Mouse (Mus musculus) layer of hippocampus, adult 2 months (tissue): ENCODE data around the gene Zpr1. TPM values are rescaled to one million over a fixed set of nuclear protein-coding genes. Genes with fewer than 3 reads are reported as not detected.

Source experiments
- DNase-seq, 2 experiments: peaks; one replicate each; pipeline ENCODE4 v3.0.0; 2022; ENCODE audit warnings: low spot score in 2 of 2
- H3K27ac ChIP-seq: fragments of 200-600 bp; 2 replicates; pipeline ENCODE4 v1.8.1; 2022
- H3K4me3 ChIP-seq: fragments of 200-600 bp; 2 replicates; pipeline ENCODE4 v1.8.1; 2022; ENCODE audit warnings: mild to moderate bottlenecking
- CTCF ChIP-seq: fragments of 200-600 bp; conservative IDR thresholded peaks from 2 replicates; pipeline ENCODE4 v1.8.1; 2022; ENCODE audit warnings: antibody characterized with exemption, mild to moderate bottlenecking, moderate library complexity
- total RNA-seq, 2 experiments: library from RNA; stranded (reverse); gene quantifications; 2 replicates each; pipeline ENCODE4 v1.2.3; 2021

Zpr1 gene
- total RNA-seq, 2 experiments from 2014 or later: 34.4 to 41.1 TPM

DNA sequence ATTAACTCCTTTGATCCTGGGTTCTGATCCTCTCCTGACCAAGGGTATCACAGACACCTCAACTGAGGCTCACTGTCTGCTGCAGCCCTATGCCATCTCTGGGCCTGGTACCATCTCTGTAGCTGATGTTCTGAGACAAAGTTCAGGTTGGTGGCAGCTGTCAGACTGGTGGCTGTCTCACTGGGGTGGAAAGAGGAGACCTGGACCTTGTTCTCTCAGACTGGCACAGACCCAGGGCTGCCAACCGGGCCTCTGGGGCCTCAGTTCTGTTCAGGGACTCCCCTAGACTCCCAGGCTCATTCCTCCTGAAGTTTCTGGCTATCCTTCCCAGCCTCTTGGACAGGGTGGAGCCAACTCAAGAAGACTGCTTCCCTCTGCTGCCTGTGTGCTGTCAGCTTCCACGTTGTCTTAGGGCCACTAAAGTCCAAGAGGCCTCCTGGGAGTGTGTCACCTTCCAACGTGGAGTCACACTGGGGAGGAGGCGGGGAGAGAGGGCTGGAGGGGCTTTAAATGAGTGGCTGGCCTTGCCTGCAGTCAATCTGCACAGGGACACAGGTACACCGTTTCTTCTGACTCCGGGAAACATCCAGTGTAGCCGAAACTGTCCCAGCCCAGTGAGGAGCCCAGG lies 32.2 kb upstream of the Zpr1 start, which contains the start of gene Apoa4:
Gene Apoa4, plus strand, starts transcription at position 171 of the 628 bp plus-strand sequence.
- TF ChIP-seq CTCF: no peak
- H3K27ac ChIP-seq: no peak within 1 kb of the TSS
- H3K4me3 ChIP-seq: no peak within 1 kb of the TSS
- DNase-seq: no peak

DNA sequence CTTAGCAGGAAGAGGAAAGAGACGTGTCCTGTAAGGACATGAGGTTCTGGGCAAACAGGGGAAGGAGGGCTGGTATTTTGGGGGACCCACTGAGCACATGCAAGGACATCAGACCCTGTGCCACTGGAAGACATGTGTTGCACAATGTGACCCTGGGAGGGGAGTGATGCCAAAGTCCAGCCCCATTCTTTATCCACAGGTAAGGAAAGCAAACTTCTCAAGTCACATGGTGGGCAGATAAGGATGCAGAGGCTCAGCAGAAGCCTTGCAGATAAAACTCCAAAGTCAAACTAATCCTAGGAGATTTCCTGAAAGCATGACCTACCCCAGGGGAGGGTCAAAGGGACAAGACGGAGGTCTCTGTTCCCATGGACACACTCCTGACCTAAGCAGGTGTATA lies 31.0 kb upstream of the Zpr1 start:
- Histone ChIP-seq H3K4me3 (no peak overlapping the region), H3K27ac (no peak overlapping the region)
- TF ChIP-seq CTCF: no peak
- no peak for DNase-seq

DNA sequence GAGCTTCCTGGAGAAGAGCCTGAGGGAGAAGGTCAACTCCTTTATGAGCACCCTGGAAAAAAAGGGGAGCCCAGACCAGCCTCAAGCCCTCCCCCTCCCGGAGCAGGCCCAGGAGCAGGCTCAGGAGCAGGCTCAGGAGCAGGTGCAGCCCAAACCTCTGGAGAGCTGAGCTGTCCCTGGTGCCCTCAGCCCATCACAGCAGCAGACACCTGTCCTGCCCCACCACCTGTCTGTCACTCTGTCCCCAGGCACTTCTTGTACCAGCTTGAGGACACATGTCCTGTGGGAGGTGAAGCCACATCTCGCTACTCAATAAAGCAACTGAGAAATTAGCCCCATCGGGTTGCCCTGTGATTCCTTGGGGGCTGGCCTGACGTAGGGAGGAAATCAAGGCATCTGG lies 29.7 kb upstream of the Zpr1 start:
- H3K4me3 ChIP-seq: no peak overlapping the region
- TF ChIP-seq CTCF: no peak
- H3K27ac ChIP-seq: no peak overlapping the region
- no peak for DNase-seq

DNA sequence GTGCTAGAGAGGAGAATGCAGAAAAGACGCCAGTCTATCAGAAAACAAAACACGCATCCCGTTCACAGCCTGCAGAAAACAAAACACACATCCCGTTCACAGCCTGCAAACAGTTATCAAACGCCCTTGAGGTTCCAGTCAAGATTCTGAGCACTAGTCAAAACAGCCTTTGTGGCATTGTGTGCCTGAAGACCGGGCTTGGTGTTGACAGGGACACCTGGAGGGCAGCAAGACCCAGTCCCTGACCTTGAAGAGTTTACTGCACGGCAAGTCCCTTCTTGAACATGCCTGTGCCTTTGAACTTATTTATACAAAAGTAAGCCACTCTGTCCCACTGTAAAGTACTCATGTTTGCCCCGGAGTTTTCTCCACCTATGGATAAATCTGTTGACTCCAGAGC lies 29.3 kb upstream of the Zpr1 start:
- H3K27ac ChIP-seq: no peak overlapping the region
- no peak for TF ChIP-seq CTCF
- no peak for DNase-seq
- H3K4me3 ChIP-seq: no peak overlapping the region

DNA sequence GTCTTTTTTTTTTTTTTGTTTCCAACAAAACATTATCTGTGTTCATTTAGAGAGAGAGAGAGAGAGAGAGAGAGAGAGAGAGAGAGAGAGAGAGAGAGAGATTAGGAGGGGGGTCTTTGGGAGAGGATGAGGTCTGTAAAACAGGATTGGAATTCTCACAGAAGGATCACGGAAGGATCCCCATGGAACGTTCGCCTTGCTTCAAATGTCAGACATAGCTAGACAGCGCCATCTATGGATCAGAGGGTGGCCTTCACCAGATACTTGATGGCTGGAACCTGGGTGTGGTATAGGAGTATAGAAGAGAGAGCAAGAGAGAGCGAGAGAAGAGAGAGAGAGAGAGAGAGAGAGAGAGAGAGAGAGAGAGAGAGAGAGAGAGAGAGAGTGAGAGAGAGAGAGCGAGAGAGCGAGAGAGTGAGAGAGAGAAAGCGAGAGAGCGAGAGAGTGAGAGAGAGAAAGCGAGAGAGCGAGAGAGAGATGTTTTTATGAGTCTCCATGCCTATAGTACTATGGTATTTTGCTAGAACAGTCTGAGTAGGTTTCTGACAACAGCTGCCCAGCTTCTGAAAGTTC lies 26.0 kb upstream of the Zpr1 start:
- Histone ChIP-seq H3K4me3 (no peak overlapping the region), H3K27ac (no peak overlapping the region)
- peak; percentile 77 for TF ChIP-seq CTCF
- DNase-seq: peak; percentile 51 to 76

DNA sequence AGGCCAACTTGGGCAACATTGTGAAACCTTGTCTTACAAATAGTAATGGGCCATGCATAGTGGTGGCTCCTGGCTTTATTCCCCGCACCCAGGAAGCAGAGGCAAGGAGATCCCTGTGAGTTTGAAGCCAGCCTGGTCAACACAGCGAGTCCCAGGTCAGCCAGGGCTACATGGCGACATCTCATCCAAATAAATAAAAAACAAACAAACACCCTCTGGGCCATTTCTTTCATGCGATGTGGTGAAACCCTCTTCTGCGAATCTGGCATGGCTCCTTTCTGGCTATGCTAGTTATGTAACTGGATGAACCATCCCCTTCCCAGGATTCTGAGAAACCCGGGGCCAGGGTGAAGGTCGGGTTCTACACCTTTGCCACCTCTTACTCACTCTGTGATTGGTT lies 16.7 kb upstream of the Zpr1 start:
- DNase-seq: no peak
- Histone ChIP-seq H3K4me3 (no peak overlapping the region), H3K27ac (no peak overlapping the region)
- no peak for TF ChIP-seq CTCF

DNA sequence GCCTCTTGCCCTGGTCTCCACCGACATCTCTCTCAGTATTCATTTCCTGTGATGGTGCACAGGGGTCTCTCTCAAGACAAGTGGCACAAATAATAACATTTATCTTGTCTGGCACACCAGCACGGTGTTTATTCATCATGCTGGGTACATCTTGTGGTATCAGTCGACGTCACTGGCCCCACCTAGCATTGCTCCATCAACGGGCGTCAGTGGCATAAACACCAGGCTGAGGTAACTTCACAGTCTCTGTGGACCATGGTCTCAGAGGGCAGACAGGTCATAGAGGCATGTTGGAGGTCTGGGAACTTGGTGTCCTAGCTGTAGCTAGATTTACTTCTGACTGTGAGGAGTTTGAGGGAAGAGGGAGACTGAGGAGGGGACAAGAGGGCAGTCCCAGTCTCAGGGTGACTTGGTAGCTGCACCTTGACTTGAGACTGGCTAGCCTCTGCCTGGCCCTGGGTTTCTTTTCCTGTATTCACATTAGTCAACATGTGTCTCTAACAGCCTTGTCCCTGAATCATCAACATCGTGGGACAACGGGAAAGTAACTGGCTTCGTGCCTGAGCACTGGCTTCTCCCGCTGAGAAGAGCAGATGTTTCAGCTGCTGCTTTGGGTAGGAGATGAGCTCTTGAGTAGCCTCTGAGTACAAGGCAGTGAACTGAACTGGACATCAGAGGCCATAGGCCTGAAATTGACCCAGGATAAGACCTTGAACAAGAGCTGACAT lies 16.0 kb upstream of the Zpr1 start:
- no peak for TF ChIP-seq CTCF
- no peak for DNase-seq
- Histone ChIP-seq H3K27ac (no peak overlapping the region), H3K4me3 (no peak overlapping the region)

DNA sequence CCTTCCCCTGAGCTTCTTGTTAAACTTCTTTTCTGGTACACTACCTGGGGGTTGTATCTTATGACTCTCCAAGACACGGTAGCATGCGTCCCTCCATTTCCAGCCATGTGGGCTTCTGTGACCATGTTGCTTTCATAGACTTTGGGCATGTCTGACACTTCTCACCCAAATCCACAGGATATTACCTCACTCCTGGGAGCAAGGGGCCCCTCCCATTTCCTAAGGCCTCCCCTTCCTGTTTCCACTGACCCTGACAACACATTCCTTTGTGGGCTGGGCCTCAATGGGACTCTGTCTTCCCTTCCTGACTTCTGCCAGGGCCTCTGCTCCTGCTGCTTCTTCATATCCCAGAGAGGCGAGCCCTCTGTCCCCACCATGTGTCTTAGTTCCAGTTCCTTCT lies 15.3 kb upstream of the Zpr1 start:
- Histone ChIP-seq H3K4me3 (no peak overlapping the region), H3K27ac (no peak overlapping the region)
- no peak for DNase-seq
- TF ChIP-seq CTCF: no peak

DNA sequence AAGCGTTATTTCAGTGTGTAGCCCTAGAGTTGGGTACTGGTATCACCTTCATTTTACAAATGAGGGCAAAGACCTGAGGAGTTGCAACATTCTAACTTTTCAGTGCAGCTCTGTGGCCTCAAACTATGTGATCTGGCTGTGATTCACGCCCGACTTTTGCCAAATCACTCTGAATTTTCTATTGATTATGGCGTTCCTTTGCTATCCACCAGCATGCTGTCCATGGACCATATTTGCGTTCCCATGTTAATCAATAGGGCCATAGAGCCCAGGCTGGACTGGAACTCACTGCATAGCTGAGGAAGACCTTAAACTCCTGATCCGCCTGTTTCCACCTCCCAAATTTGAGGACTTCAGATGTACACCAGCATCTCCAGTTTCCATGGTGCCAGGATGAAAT lies 13.8 kb upstream of the Zpr1 start:
- DNase-seq: no peak
- H3K4me3 ChIP-seq: no peak overlapping the region
- TF ChIP-seq CTCF: no peak

DNA sequence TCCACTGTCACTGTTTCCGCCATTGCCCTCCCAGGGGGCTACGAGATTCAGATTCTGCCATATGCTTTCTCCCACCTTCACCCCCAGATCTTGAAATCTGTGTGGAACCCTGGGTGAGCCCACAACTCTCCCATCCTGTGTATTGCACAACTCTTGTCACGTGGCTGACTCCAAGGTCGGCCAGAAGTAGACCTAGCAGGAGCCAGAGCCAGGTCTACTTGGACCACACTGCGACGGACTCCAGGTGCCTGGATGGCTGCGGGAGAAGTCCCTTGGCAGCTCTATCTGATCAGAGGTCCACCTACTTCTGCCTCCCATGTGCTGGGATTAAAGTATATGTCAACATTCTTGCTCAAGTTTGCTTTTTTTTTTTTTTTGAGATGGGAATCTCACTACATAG lies 11.7 kb upstream of the Zpr1 start:
- no peak for TF ChIP-seq CTCF
- no peak overlapping the region for H3K4me3 ChIP-seq
- H3K27ac ChIP-seq: no peak overlapping the region
- DNase-seq: no peak

More for the DNA sequence above, 13.8 kb upstream of the Zpr1 start:
- no peak overlapping the region for H3K27ac ChIP-seq

DNA sequence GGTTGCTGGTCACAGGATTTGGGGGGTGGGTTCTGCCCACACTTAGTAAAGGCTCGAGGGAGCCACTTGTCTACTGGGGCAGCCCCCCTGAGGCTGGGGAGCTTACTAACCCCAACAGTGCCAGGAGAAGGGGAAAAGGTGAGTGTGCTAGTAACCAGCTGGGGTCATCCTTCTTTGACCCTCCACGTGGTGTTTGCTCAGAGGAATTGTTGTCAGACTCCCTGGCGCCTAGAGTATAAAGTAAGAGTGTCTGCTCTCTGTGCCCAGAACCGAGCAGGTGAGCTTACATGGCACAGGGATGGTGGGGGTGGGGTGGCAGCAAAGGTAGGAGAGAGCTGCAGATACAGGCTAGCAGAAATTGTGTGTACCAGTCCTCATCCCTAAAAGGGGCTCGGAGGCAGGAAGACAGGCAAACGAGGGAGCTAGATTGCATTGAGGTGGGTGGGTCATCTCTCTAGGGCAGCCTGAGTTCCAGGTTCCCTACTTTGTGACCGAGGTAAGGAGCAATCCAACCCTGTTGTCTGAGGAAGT lies 4.5 kb upstream of the Zpr1 start, which contains the start of gene Apoa5:
Gene Apoa5, plus strand, starts transcription at position 291 of the 531 bp plus-strand sequence.
- no peak within 1 kb of the TSS for H3K4me3 ChIP-seq
- H3K27ac ChIP-seq: no peak within 1 kb of the TSS
- DNase-seq: no peak
- TF ChIP-seq CTCF: no peak

DNA sequence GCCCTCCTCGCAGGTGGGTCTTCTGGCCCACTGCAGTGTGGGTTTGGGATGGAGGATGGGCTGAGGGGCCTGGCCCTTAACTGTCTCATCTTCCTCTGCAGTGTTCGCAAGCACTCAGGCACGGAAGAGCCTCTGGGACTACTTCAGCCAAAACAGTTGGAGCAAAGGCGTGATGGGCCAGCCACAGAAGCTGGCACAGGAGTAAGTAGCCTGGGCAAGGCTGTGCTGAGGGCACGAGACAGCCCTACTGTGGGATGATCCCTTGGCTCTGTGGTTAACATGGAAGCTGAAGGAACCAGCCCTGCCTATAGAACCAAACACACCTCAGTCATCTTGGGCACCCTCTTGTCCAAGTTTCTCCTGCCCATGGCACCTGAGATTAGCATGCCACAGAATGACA lies 3.7 kb upstream of the Zpr1 start:
- no peak overlapping the region for H3K27ac ChIP-seq
- TF ChIP-seq CTCF: no peak
- DNase-seq: no peak
- no peak overlapping the region for H3K4me3 ChIP-seq

DNA sequence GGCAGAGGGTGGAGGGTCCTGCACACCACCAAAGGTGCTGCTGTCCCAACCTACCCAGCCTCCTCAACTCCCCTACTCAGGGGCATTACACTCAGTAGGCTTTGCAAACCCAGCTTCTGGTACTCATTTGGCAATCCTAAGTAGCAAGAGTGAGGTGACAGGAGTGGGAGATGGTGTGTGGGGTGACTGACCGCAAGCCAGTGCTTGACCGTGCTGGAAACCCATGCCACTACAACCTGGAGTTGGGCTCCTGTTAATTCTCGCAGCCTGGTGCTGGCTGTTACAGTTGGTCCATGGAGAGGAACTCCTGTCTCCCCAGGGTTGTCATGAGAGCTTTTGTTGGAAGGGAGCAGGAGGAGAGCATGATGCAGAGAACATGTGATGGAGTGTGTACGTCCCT lies 2.1 kb upstream of the Zpr1 start:
- no peak for DNase-seq
- Histone ChIP-seq H3K27ac (no peak overlapping the region), H3K4me3 (no peak overlapping the region)
- no peak for TF ChIP-seq CTCF

DNA sequence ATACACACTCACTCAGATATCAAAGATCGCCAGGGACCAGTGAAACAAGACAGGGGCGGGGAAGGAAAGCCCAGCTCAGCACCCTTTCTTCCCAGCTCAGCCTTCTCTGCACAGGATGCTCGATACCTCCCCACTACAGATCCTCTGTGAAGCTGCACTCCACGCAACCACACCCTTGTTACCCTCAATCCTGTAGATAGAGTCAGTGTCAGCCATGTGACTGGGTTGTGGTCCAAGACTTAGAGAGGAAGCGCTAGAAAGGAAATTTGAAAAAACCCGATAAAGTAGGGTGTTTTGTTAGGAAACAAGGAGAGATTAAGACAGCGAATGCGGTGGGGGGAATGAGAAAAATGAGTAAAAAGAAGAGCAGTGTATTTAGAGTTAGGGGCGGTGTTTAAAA lies 794 bp upstream of the Zpr1 start:
- H3K4me3 ChIP-seq: no peak overlapping the region
- TF ChIP-seq CTCF: no peak
- no peak overlapping the region for H3K27ac ChIP-seq

More for the DNA sequence above, 794 bp upstream of the Zpr1 start:
- DNase-seq: no peak
